Mouse (Mus musculus): ENCODE data around the gene Arhgef12.

The Arhgef12 gene

DNA sequence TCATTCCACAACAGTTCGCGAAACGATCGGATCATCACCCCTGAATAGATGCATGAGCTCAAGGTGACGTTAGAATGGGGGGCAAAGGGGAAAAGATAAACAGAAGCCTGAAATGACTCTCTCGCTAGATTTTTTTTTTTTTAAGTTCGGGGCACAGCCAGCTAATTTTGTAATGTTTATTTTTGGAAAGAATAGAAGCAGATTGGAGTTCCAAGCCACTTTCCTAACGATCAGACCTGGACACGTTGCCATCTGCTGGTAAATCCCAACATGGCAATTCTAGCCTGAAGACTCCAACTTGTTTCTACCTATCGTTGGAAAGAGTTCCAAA lies at the start of gene Arhgef12:
Gene Arhgef12 (minus strand): TSS at position 53 of the 331 bp plus-strand sequence.
- CTCF ChIA-PET = no interaction called here

DNA sequence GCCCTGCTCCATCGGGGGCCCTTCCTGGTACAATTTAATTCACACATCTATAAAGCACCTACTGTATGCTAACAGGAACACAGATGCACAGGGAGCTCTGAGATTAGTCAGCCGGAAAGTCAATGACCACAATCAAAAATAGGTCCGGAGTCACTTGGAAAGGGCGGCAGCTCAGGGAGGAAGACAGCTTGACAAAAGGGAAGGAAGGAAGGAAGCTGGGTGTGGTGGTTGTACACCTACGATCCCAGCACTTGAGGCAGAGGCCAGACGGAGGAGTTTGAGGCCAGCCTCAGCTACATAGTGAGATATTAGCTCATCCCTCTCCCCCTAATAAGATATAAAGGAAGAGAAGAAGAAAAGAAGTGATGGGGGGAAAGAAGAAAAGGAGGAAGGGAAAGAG lies 48.9 kb upstream of the Arhgef12 start:
- CTCF ChIA-PET = interaction anchor here (0.6 kb wide), 1 partner anchor 114 kb away, joined by 4 read pairs; no protein-coding TSS in a partner anchor

DNA sequence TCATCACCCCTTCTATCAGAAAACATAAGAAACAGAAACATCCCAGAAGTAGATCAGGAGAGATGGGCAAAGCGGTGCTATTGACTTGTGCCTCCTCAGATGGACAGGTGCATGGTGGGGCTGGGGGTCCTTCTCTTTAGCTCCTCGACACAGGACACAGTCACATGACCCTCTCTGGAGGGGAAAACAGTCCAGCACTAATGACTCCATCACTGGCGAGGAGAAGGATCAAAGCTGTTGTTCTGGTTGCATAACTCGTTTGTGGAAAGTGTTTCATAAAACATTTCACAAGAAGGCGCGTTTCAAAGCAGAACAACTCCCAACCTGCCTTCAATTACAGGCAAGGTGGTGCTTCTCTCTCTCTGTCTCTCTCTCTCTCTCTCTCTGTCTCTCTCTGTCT lies 44.7 kb upstream of the Arhgef12 start:
- CTCF ChIA-PET = no interaction called here

DNA sequence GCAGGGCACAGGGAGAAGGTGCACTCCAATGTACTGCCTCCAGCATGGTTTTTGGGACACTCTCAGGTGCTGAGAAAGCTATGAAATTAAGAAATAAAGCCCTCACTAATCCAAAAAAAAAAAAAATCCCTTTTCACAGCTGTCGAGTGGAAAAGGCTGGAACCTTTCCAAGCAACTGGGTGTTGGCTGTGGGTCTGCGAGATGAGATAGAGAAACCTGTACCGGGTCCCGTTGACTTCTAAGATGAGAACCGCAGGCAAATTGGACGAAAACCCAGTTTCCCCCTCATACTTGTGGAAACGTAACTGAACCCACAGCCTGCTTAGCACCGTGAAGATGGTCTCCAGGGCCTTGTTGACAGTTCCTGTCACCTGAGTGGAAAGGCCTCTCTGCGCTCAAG lies 43.9 kb upstream of the Arhgef12 start:
- CTCF ChIA-PET = no interaction called here

DNA sequence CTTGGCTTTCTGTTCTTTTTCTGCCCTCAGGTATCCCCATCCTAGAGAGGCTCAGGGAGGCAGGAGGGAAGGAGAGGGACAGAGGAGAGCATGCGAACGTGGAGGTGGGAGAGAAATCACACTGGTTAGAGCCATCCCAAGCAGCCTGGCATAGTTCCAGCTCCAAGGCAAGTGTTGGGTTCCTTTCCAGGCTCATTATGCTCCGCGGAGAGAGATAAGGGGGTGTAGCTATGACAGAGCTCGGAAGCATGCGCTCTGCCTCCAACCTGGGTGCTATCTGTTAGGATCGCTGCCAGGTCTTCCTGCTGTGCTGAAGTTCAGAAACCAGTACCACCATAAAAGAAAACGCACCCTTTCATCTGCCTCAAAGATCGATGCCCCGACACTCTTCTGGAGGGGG lies 43.0 kb upstream of the Arhgef12 start:
- CTCF ChIA-PET = no interaction called here

DNA sequence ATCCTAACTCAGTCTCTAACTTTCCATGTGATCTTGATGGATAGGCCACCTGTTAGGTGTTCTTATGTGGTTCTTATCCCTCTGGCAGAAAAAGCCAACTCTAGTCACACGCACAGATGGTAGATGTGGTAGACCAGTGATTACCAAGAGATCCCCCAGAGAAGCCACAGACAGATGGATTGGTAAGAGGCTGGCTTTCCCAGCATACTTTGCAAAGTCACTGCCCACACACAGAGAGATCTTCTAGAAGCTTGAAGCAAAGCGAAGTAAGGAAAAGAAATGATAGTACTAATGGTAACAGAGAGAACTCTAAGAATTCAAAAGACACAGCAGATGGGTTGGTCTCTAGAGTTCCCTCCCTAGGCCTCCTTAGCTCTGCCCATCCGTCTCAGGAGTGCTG lies 42.5 kb upstream of the Arhgef12 start:
- CTCF ChIA-PET = no interaction called here

DNA sequence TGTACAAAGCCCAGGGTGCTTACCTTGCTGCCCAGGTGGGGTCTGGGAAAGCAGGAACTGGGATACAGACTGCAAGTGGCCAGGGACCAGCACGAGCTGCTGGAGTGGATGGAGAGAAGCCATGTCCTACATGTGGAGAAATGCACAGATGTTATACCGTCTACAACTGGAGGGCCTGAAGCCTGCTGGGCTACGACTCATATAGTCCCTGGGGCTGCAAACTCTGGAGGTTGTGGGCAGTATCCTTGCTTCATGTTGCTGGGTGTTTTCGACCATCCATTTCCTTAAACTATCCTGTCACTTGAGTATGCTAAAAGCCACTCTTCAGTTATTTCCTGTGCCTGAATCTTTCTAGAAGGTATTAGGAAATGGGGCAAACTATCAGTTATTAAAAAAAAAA lies 38.2 kb upstream of the Arhgef12 start:
- CTCF ChIA-PET = no interaction called here

DNA sequence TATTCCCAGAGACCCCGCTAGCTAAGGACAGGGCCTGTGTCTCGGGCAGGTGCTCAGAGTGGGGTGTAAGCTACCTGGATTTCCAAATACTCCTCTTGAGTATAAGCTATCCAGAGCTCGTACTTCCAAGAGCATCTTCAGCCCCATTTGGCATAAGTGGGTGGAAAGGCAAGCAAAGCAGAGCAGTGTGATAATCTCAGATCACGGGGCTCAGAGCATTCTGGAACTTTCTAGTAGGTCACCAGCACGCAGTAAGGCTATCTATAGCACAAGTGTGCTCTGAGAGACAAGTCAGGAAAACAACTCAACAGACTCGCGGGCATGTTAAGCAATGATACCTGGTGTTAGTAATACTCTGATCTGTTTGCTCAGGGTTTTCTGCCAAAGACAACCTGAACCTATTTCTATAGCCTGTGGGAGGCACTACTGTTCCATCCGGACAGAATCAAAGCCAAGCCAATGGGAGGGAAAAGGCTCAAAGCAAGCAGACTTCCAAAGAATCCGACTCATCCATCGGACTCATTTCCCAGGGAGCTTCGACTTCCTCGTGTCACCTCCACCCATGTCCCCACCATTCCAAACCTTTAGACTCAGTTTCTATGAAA lies 37.3 kb upstream of the Arhgef12 start:
- CTCF ChIA-PET = no interaction called here

DNA sequence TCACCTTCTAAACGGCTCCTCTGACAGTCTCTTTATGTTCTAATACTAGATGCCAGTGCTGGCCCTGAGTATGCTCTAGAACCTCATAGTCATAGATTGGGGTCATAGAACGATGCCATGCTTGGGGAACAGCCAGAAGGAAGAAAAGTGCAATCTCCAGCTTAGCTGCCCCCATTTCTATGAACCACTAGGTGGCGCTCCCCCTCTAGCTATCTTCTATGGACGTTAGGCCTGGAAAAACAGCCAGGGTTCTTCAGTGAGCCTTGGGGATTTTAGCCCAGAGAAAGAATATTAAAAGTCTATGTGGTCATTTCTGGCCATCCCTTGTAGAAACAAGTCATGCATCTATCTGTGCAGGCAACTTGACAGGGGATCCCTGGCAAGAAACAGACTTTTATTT lies 34.8 kb upstream of the Arhgef12 start:
- CTCF ChIA-PET = interaction anchor here (1.0 kb wide), 2 partner anchors 20 to 69 kb away, joined by 3 to 5 read pairs; partner anchors contain the start of gene Pou2f3

DNA sequence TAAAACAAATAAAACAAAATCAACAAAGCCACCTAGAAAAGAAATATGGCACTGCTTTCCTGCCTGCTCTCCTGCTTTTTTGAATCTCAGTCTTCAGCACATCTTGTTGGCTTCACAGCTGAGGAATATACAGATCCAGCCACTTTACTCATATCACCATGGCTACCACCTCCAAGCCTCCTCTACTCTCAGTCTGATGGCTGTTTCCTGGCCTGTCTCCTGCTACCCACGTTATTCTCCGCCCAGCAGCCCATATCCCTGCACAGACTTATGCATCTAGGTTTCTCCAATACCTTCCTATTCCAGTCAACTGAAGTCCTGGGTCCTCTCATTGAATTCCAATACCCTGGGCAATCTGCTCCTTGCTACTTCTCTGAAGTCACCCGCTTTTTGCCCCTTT lies 26.5 kb upstream of the Arhgef12 start:
- CTCF ChIA-PET = no interaction called here

DNA sequence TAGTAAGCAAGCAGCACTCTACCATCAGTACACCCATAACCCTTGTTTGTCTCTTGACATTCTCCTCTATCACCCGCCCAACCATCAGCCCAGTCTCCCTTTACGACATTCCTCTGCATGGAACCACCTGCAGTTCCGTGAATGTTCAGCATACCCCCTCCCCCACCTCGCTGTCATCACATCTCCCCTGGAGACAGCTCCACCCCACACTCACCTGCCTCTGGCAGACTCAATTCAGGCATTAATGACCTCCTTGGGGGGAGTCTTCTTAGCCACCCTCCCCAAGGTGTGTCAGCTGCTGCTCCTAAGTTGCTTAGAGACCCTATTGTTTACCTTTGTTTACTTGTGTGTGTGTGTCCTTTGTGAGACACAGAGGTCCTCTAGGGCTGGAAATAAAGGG lies 25.3 kb upstream of the Arhgef12 start:
- CTCF ChIA-PET = no interaction called here

DNA sequence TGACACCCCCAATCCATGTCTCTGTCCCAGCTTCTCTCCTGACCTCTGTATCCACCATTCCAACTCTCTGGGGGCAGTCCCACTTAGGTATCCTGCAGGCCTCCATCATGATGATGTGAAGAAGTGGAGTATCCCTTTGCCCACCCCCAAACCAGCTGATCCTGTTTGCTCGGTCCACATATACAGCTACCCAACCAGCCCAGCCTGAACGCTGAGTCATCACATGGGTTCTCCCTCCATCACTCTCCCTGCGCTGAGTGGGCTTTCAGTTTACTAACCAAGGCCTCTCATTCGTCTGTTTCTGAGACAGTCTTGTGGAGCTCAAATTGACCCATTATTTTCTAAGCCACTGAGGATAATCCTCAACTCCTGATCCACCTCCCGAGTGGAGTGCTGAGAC lies 24.9 kb upstream of the Arhgef12 start:
- CTCF ChIA-PET = no interaction called here

DNA sequence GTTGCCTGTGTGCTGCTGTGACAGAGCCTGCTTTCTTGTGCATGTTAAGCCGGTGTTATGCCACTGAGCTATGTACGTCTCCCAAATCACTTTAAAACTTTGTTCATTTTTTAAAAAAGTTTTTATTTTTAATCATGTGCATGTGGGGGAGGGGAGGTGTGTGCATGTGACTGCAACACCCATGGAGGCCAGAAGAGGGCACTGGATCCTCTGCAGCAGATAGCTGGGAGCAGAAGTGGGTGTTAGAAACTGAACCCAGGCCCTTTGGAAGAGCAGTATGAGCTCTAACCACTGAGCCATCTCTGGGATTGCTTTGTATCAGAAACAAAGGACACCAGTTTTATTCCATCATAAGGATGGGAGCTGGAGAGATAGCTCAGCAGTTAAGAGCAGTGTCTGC lies 23.6 kb upstream of the Arhgef12 start:
- CTCF ChIA-PET = no interaction called here

DNA sequence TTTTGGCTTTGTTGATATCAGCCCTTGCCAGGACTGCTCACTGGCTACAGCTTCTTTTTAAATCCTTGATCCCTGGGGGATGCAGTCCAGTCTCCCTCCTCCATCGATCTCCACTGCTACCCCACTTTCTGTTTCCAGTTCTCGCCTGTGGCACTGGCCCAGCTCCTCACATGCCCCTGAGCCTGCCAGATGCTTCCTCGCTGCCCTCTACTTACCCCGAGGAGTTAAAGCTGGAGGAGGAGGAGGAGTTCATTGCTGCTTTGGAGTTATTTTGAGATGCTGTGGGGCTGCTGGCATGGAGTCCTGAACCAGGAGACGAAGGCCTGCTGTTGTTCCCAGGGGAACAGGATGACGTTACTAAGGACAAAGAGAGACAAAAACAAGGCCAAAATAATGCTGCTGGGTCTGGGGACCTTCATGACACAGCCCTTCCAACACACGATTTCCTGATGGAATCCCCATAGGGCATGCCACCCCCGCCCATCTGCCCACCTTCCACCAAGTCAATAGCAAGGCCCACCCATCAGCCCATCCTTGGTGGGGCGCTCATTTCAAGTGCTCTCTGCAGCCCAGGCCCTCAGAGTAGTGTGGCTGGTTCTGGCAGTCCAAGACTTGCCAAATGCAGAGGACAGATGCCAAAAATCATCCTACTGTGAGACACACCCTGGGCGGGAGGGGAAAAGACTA lies 20.2 kb upstream of the Arhgef12 start:
- CTCF ChIA-PET = interaction anchor here (0.5 kb wide), 1 partner anchor 13 kb away, joined by 3 read pairs; no protein-coding TSS in a partner anchor

DNA sequence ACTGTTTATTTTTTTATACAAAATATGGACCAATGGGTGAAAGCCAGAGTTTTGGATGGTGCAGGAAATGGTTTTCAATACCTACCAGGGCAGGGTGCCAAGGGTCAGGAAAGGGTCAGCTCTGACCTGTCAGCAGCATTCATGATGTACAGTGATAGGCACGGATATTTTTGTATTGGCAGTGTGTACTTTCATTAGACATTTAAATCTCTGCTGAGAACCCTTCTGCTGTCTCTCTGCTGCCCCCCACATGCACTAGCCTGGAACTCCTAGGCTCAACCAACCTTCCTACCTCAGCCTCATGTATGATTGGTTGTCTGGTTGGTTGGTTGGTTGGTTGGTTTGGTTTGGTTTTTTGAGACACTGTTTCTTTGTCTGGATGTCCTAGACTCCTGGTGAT lies 15.3 kb upstream of the Arhgef12 start:
- CTCF ChIA-PET = no interaction called here

DNA sequence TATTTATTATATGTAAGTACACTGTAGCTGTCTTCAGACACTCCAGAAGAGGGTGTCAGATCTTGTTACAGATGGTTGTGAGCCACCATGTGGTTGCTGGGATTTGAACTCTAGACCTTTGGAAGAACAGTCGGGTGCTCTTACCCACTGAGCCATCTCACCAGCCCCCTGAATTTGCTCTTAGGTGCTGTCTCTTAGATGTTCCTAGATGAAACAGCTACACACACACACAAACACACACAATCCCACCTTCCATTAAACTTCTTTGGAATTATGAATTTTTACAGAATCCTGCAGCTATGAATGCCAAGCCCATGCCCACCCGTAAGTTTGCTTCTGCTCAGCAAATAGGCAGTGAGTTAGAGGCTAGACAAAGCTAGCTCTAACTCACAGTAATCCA lies 14.9 kb upstream of the Arhgef12 start:
- CTCF ChIA-PET = interaction anchor here (0.7 kb wide), 2 partner anchors 19 to 29 kb away, joined by 3 to 5 read pairs; no protein-coding TSS in a partner anchor

DNA sequence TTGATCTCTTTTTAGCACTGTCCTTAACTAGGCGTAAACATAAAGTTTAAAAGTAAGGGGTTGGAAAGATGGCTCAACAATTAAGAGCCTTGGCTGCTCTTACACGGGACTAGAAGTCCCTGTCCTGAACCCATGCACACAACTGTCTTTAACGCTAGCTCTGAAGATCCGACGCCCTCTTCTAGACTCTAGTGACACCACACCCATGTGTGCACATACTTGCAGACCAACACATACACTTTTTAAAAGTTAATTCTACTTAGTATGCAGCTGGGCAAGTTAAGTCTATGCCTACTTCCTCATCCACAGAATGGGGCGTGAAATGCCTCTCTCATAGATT lies 9.9 kb upstream of the Arhgef12 start:
- CTCF ChIA-PET = no interaction called here

DNA sequence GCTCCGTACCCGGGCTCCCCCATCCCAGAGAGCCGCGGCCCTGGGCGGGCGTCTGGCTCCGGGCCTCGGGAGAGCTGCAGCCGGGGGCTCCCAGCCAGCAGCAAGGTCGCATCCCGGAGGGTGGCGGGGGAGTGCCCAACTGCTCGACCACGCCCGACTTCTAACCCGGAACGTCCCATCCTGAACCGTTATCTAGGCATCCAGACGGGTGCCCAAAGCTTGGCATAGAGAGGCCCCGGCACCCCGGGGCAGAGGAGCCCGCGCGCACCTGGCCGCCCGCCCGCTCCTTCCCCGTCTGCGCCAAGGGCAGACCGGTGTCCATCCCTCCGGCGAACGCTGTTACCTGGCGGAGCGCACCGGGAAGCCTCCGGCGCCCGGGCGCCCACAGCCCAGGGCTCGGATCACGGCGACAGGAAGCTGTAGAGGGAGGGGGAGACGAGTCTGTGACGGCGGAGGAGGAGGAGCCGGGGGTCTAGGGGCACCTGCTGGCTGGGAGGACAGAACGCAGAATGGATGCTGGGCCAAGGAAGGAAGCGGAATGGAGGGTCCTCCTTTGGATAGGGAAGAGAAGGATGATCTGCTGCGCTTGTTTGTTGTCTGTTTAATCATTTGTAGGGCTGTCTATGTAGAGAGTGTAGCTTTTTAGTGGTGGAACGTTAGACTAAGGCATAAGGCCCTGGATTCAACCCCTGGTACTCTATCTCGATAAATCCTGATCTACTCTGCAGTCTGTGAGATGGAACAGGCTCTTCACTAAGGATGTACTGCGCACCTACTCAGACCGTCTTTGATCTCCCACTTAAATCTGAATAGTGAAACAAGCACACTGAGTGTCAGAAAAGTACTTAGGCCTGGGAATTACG lies 9.3 kb upstream of the Arhgef12 start, which contains the start of gene Tmem136:
Gene Tmem136 (minus strand): TSS at position 437 of the 863 bp plus-strand sequence.
- CTCF ChIA-PET = no interaction called here

DNA sequence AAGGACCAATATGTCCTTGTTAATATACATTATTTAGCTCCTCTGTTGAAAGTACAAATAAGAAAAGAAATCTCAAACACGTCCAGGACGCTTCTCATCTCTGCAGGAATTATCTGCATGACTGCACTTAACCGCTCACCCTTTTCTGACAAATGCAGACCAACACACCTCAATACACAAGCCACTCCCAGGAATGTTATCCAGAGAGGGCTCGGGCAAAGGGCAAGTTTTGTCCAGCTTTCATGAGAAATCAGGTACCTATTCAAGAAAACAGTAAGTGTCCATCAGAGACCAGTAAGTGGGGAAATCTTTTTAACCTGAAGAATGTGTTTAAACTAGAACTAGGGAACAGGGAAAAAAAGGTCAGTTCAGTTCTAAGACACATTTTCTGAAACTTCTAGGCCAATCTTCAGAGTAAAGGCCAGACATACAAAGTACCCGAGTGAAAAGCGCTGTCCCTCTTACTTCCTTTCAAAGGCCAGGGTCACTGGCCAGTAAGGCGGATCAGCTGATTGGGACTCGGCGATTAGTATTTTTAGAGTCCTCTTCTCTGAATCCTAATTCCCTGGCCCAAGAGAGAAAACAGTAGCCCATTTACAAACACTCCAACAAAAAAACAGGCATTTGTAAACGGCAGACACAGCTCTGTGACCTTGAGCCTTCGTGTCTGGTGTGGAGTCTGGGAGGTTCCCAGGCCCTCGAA lies 8.5 kb upstream of the Arhgef12 start:
- CTCF ChIA-PET = no interaction called here

DNA sequence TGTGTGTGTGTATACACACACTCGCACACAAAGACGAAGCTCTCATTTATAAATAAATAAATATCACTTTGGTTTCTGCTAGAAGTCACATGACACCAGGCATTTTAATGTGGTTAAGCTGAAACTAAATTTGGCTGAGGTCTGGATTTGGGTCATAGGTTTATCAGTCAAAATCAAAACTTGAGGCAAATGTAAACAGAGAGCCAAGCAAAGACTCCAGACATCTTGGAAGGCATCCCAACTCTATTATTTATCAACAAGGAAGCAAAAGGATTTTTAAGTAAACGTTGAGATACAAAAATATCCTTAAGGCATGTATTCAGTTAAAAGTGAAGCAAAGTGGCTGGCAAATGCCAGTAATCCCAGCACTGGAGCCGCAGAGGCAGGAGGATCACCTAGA lies 7.8 kb upstream of the Arhgef12 start:
- CTCF ChIA-PET = interaction anchor here (0.6 kb wide), 1 partner anchor 13 kb away, joined by 3 read pairs; no protein-coding TSS in a partner anchor

DNA sequence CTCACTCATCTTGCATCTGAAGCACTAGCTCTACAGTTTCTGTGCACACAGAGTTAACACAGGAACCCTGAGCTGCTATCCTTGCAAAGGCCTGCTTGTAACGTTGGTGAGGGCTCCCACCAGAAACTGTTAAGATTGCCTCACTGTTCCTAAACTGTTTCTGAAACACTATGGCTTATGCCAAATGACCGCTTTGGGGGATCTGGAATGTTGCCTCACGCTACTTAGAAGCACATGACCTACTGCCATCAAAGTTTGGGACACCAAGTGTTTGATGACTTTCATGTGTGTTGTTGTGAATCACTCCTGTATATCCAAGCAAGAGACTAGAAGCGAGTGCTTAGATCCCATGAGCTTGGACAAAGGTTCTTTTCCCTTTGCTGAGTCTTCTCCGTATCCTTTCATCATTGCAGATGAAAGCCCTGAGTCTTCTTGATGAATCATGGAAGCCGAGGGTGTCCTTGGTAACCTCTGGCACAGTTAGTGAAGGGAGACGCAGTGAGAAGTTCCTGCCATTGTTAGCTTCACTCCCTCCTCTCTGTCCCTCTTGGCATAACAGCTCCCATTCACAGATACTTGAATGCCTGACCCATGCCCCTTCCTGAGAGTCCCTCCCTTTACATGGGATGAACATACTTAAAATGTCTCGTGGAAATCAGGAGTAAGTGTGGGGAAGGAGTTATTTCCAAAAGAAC lies 3.4 kb upstream of the Arhgef12 start:
- CTCF ChIA-PET = no interaction called here

DNA sequence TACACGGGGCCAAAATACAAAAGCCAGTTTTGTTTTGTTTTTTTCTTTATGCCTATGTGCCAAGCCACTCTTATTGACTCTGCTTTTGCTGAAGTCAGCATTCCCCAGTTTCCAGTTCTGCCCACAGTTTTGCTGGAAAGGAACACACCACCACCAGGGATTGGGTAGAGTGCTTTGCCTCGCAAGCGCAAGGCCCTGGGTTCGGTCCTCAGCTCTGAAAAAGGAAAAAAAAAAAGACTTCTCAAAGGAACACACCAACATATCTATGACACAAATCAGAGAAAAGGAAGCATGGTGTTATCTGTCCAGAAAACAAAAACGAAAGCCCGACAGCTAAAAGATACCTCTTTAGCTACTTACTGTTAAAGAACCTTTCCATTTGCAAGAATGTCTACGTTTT lies 2.1 kb upstream of the Arhgef12 start:
- CTCF ChIA-PET = no interaction called here
